8 mouse cellular contexts compared by ENCODE assay signal in the genomic region with DNA sequence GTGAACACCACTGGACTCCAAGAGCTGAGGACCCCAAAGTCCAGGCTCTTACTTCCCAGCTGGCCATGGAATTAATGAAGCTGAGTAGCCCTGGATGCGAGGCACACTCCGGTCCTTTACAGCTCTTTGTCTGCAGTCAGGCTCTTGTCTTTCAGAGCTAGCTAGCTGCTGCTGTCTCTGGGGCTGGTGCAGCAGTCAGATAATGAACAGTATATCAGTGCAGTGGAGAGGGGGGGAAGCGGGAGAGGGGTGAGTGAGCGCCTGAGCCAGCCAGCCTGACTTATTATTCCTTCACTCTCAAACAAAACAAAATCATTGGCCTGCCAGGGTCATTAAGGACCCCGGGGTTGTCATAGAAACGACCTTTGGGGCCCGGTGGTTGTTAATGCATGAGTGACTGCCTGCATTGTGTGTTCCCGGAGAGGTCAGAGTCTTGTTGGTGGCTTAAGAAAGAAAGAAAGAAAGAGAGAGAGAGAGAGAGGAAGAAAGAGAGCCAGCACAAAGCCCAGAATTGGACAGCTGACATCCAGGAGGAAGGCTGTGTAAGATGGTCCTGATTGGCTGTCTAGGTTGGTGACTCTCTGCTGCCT.
DNase-seq lines count a peak whose midpoint lies in the region; ATAC-seq and TF ChIP-seq lines count a peak whose summit lies in the region.

No protein-coding gene starts in this region.

- H3K4me2 ChIP-seq in heart, embryonic 11.5 days = peak overlapping the region; percentile 50
- H3K4me2 ChIP-seq in forebrain, embryonic 15.5 days (replicated peaks) = peak overlapping the region; percentile 40

- peaks cover 23% of the 10 kb centered on the region for H3K4me1 ChIP-seq in heart, embryonic 11.5 days (ENCODE audit: control insufficient read depth, insufficient read depth, low read length)
- H3K4me1 ChIP-seq in heart, adult 2 months (ENCODE audit: control insufficient read depth, insufficient read depth, low read length) = peaks cover 5% of the 10 kb centered on the region
- peaks cover 28% of the 10 kb centered on the region for H3K4me1 ChIP-seq in forebrain, embryonic 15.5 days
- peaks cover 54% of the 10 kb centered on the region for H3K4me1 ChIP-seq in midbrain, embryonic 10.5 days

- H3K27ac ChIP-seq in heart, embryonic 11.5 days (ENCODE audit: low read depth, low read length) = peak overlapping the region; percentile 80
- no peak overlapping the region for H3K27ac ChIP-seq in heart, adult 2 months
- peak overlapping the region; percentile 93 for H3K27ac ChIP-seq in forebrain, embryonic 15.5 days (replicated peaks)
- H3K27ac ChIP-seq in midbrain, embryonic 10.5 days (replicated peaks) = peak overlapping the region; percentile 96

- no peak overlapping the region for H3K4me3 ChIP-seq in heart, embryonic 11.5 days (ENCODE audit: low read depth, low read length)
- no peak overlapping the region for H3K4me3 ChIP-seq in heart, adult 2 months
- peak overlapping the region; percentile 8; the same call in 1 of the 2 replicates for H3K4me3 ChIP-seq in forebrain, embryonic 15.5 days
- H3K4me3 ChIP-seq in midbrain, embryonic 10.5 days = peak overlapping the region; percentile 44

- no peaks in the 10 kb centered on the region for H3K27me3 ChIP-seq in heart, embryonic 11.5 days (ENCODE audit: control insufficient read depth, insufficient read depth, low read length)
- no peaks in the 10 kb centered on the region for H3K27me3 ChIP-seq in heart, adult 2 months (ENCODE audit: control insufficient read depth, insufficient read depth, low read length)
- no peaks in the 10 kb centered on the region for H3K27me3 ChIP-seq in forebrain, embryonic 15.5 days
- H3K27me3 ChIP-seq in midbrain, embryonic 10.5 days (ENCODE audit: low read depth, poor library complexity, severe bottlenecking) = peaks cover 11% of the 10 kb centered on the region

- no peak for DNase-seq in heart, adult 2 months
- peak; percentile 82 for DNase-seq in Muller cell, postnatal 12 days (ENCODE audit: inconsistent ontology term)
- peak; percentile 89 to 94 for DNase-seq in kidney, postnatal 25 days
- DNase-seq in midbrain, embryonic 10.5 days (ENCODE audit: low spot score) = peak; percentile 96
- no peak for DNase-seq in urinary bladder, postnatal 4 days (ENCODE audit: low spot score in 2 of 2)

- H3K36me3 ChIP-seq in heart, embryonic 11.5 days (ENCODE audit: control insufficient read depth, insufficient read depth, low read length) = no peaks in the 10 kb centered on the region
- no peaks in the 10 kb centered on the region for H3K36me3 ChIP-seq in heart, adult 2 months (ENCODE audit: control insufficient read depth, insufficient read depth, low read length)
- no peaks in the 10 kb centered on the region for H3K36me3 ChIP-seq in forebrain, embryonic 15.5 days
- H3K36me3 ChIP-seq in midbrain, embryonic 10.5 days = no peaks in the 10 kb centered on the region

- no peaks in the 10 kb centered on the region for H3K79me2 ChIP-seq in heart, adult 2 months (replicated peaks; ENCODE audit: control insufficient read depth, insufficient read depth, low read length)

- ATAC-seq in heart, embryonic 11.5 days (replicated peaks; ENCODE audit: insufficient number of reproducible peaks, low FRiP score, low TSS enrichment) = 0 out of 2 replicates have a peak, but pooled peaks have one; percentile 26
- peak; percentile 95 for ATAC-seq in forebrain, embryonic 15.5 days (replicated peaks)
- ATAC-seq in monocyte, adult 5-6 weeks (replicated peaks; ENCODE audit: insufficient number of reproducible peaks, low FRiP score, low TSS enrichment, poor library complexity, severe bottlenecking) = no peak

- no peak for TF ChIP-seq CTCF in heart, adult 2 months (IDR thresholded peaks at IDR 0.05)

- 2% methylated on average over 8 of the region's 8 CpGs for WGBS in heart, embryonic 11.5 days (ENCODE audit: insufficient replicate concordance)
- 32% methylated on average over 8 of the region's 8 CpGs for WGBS in heart, adult 2 months
- WGBS in forebrain, embryonic 15.5 days = 1% methylated on average over 8 of the region's 8 CpGs
- 1% methylated on average over 8 of the region's 8 CpGs for WGBS in midbrain, embryonic 10.5 days

- TF ChIP-seq EP300 in heart, adult 2 months (IDR thresholded peaks at IDR 0.05; ENCODE audit: insufficient read depth, low read depth, low read length) = no peak

- intact Hi-C loops in heart, adult 2 months (cut with DNase I) = no loop called here

- H3K9me3 ChIP-seq in heart, embryonic 11.5 days (replicated peaks; ENCODE audit: control insufficient read depth, low read length) = no peaks in the 10 kb centered on the region
- no peaks in the 10 kb centered on the region for H3K9me3 ChIP-seq in forebrain, embryonic 15.5 days
- H3K9me3 ChIP-seq in midbrain, embryonic 10.5 days (replicated peaks) = no peaks in the 10 kb centered on the region

- TF ChIP-seq POLR2A in heart, adult 2 months (IDR thresholded peaks at IDR 0.05; ENCODE audit: insufficient read depth, low read depth, low read length) = no peak

- peak overlapping the region; percentile 70 for H3K9ac ChIP-seq in heart, embryonic 11.5 days (ENCODE audit: low read depth, low read length)
- no peak overlapping the region for H3K9ac ChIP-seq in heart, adult 2 months (ENCODE audit: low read depth, low read length)
- H3K9ac ChIP-seq in forebrain, embryonic 15.5 days (replicated peaks) = peak overlapping the region; percentile 45

Comparison
In these comparisons a context has a peak if more than half of its experiments do, and no peak if none do; other contexts are left out.
1. H3K4me3 ChIP-seq: peak in forebrain, embryonic 15.5 days (single experiment) and midbrain, embryonic 10.5 days (single experiment); none in heart, embryonic 11.5 days (single experiment) and heart, adult 2 months (single experiment).
2. DNase-seq: peak in Muller cell, postnatal 12 days (single experiment), kidney, postnatal 25 days (2 of 2) and midbrain, embryonic 10.5 days (single experiment); none in heart, adult 2 months (0 of 2) and urinary bladder, postnatal 4 days (0 of 2).